Mouse (Mus musculus): Measurements from ENCODE around the gene Crybb3. TPM values are rescaled to one million over a fixed set of nuclear protein-coding genes. Genes with fewer than 3 reads are reported as not detected.
A peak's percentile ranks its signal among the peaks of the same experiment; 100 is the strongest.

Gene Crybb3
- polyA plus RNA-seq, 1 experiment = not detected

- 92% methylated on average over 2 of the region's 2 CpGs for WGBS
- Histone ChIP-seq H3K4me3 (ENCODE audit: insufficient read depth, low read depth, low read length) (no peak overlapping the region), H3K4me1 (ENCODE audit: control insufficient read depth, insufficient read depth, low read length) (peaks cover 13% of the 10 kb centered on the region), H3K27ac (ENCODE audit: insufficient read depth, low read depth, low read length) (no peak overlapping the region)
- TF ChIP-seq POLR2A (IDR thresholded peaks at IDR 0.05; ENCODE audit: insufficient read depth, low read depth, low read length) (no peak), CTCF (IDR thresholded peaks at IDR 0.05; ENCODE audit: insufficient read depth, low read depth, low read length) (no peak)
Measured at GRCm38 (mm10) chr5:113084309-113084708, 2.9 kb upstream of the Crybb3 start.

DNA sequence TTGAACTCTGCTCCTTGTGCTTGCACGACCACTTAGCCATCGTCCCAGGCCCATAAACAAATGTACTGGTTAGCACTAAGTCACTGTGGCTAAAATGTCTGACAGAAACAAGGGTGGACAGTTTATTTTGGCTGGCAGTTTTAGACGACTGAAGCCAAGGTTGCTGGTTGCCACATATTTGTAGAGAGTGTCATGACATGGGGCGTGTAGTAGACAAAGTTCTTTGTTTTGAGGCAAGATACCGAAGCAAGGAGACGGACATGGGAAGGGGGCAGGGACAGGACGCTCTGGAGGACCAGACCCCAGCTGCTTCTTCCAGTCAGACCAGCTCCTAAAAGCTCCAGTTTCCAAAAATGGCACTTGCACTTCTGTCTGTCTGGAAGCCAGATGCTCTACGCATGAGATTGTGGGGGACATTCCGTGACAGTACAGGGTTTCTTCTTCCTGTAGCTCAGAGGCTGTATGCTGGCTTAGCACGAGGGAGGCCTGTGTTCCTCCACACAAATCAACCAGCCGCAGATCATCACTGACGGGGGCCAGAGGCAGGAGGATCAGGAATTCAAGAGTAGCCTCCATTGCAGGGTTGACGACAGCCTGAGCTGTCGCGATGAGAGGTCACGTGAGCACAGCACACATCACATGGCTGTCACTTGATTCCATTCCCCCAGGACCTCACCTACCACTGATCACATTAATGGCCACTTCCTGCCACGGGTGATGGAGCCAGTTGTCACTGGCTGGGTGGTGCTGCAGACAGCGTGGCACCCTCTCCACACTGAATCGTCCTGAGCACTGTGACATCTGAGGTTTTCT lies 1.2 kb upstream of the Crybb3 start:
- WGBS = 62% methylated on average over 19 of the region's 19 CpGs
- TF ChIP-seq POLR2A (IDR thresholded peaks at IDR 0.05; ENCODE audit: insufficient read depth, low read depth, low read length) (no peak), CTCF (IDR thresholded peaks at IDR 0.05; ENCODE audit: insufficient read depth, low read depth, low read length) (no peak)
- Histone ChIP-seq H3K4me1 (ENCODE audit: control insufficient read depth, insufficient read depth, low read length) (peaks cover 13% of the 10 kb centered on the region), H3K4me3 (ENCODE audit: insufficient read depth, low read depth, low read length) (no peak overlapping the region), H3K27ac (ENCODE audit: insufficient read depth, low read depth, low read length) (no peak overlapping the region)

DNA sequence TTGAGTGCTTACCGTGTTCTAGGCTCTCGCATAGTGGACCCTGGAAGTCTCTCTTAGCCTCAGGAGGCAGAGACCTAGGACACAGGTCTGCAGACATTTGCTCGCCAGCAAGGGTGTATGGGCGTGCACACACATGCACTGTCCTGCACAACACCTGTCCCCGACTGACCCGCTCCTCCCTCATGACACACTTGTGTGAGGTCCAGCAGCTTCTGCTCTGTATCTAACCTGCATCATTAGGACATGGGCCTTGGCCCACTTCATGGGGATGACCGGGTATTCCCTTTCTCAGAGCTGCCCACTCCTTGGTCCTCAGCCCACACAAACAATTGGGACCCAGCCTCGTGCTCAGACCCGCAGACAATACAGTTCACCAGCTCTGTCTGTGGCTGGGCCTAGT lies 364 bp downstream of the Crybb3 start:
- H3K4me1 ChIP-seq (ENCODE audit: control insufficient read depth, insufficient read depth, low read length) = peaks cover 13% of the 10 kb centered on the region
- no peak overlapping the region for H3K27ac ChIP-seq (ENCODE audit: insufficient read depth, low read depth, low read length)
- no peak for TF ChIP-seq POLR2A (IDR thresholded peaks at IDR 0.05; ENCODE audit: insufficient read depth, low read depth, low read length)
- TF ChIP-seq CTCF (IDR thresholded peaks at IDR 0.05; ENCODE audit: insufficient read depth, low read depth, low read length) = no peak
- 92% methylated on average over 9 of the region's 9 CpGs for WGBS
- no peak overlapping the region for H3K4me3 ChIP-seq (ENCODE audit: insufficient read depth, low read depth, low read length)

GRCm38 (mm10) chr5:113079783-113080182 lies 1.6 kb downstream of the Crybb3 start:
- 20% methylated on average over 21 of the region's 21 CpGs for WGBS
- Histone ChIP-seq H3K4me3 (ENCODE audit: insufficient read depth, low read depth, low read length) (peak overlapping the region; percentile 17; the same call in 1 of the 2 replicates), H3K4me1 (ENCODE audit: control insufficient read depth, insufficient read depth, low read length) (peaks cover 13% of the 10 kb centered on the region), H3K27ac (ENCODE audit: insufficient read depth, low read depth, low read length) (no peak overlapping the region)
- TF ChIP-seq POLR2A (IDR thresholded peaks at IDR 0.05; ENCODE audit: insufficient read depth, low read depth, low read length) (no peak), CTCF (IDR thresholded peaks at IDR 0.05; ENCODE audit: insufficient read depth, low read depth, low read length) (peak; percentile 50; the same call in 1 of the 2 replicates)

DNA sequence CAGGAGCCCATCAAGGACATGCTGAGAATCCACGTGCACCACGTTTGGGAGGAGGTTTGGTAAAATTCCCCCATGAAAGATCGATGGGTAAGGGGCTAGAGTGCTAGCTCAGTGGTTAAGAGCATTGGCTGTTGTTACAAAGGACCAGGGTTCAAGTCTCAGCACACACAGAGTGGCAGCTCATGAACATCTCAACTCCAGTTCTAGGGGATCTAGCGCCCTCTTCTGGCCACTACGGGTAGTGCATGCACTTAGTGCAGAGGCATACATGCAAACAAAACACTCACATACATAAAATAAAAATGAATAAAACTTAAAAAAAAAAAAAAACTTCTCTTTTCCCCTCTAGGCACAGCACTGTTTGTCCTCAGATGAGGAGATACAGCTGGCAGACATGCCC lies 2.7 kb downstream of the Crybb3 start:
- TF ChIP-seq CTCF (IDR thresholded peaks at IDR 0.05; ENCODE audit: insufficient read depth, low read depth, low read length) (no peak), POLR2A (IDR thresholded peaks at IDR 0.05; ENCODE audit: insufficient read depth, low read depth, low read length) (no peak)
- no peak overlapping the region for H3K27ac ChIP-seq (ENCODE audit: insufficient read depth, low read depth, low read length)
- H3K4me1 ChIP-seq (ENCODE audit: control insufficient read depth, insufficient read depth, low read length) = peaks cover 13% of the 10 kb centered on the region
- WGBS = 67% methylated on average over 5 of the region's 5 CpGs
- no peak overlapping the region for H3K4me3 ChIP-seq (ENCODE audit: insufficient read depth, low read depth, low read length)

GRCm38 (mm10) chr5:113070017-113070416 lies 11.4 kb downstream of the Crybb3 start, which contains the start of gene Crybb2:
Gene Crybb2 (minus strand): TSS chr5:113070117.
- H3K4me3 ChIP-seq (ENCODE audit: insufficient read depth, low read depth, low read length) = no peak within 1 kb of the TSS
- no peak for TF ChIP-seq POLR2A (IDR thresholded peaks at IDR 0.05; ENCODE audit: insufficient read depth, low read depth, low read length)
- TF ChIP-seq CTCF (IDR thresholded peaks at IDR 0.05; ENCODE audit: insufficient read depth, low read depth, low read length) = no peak
- no peak within 1 kb of the TSS for H3K27ac ChIP-seq (ENCODE audit: insufficient read depth, low read depth, low read length)
- H3K4me1 ChIP-seq (ENCODE audit: control insufficient read depth, insufficient read depth, low read length) = no peaks in the 10 kb centered on the region

- no peak overlapping the region for H3K4me3 ChIP-seq (ENCODE audit: insufficient read depth, low read depth, low read length)
- peaks cover 18% of the 10 kb centered on the region for H3K4me1 ChIP-seq (ENCODE audit: control insufficient read depth, insufficient read depth, low read length)
- TF ChIP-seq CTCF (IDR thresholded peaks at IDR 0.05; ENCODE audit: insufficient read depth, low read depth, low read length) = peak; percentile 99
- no peak for TF ChIP-seq POLR2A (IDR thresholded peaks at IDR 0.05; ENCODE audit: insufficient read depth, low read depth, low read length)
- no peak overlapping the region for H3K27ac ChIP-seq (ENCODE audit: insufficient read depth, low read depth, low read length)
- WGBS = 7% methylated on average over 16 of the region's 16 CpGs
Measured at GRCm38 (mm10) chr5:113054308-113054707, 27.1 kb downstream of the Crybb3 start.

DNA sequence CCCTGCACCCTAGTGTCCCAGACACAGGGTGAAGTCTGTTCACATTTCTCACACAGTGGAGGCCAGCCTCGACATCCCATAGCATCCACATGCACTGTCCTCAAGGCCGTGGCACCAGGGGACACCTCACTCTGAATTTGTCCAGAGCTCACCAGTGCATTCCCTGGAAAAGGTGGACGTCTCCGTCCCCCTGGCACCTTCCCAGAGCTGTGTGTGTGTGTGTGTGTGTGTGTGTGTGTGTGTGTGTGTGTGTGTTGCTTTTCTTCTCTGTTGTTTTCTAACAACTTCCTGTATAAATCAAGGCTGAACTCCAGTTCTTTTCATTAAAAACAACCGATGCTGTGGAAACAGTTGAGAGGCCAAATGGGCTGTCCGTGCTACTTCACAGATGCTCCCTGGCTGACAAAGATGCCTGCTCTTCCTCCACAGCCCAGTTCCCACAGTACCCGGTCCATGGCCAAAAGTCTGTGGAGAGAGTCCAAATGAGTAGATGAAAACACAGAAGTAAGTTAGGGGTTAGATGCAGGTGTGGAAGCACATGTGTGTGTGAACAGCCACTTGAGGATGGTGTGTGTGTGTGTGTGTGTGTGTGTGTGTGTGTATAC lies 30.7 kb downstream of the Crybb3 start:
- Histone ChIP-seq H3K4me1 (ENCODE audit: control insufficient read depth, insufficient read depth, low read length) (peaks cover 24% of the 10 kb centered on the region), H3K4me3 (ENCODE audit: insufficient read depth, low read depth, low read length) (no peak overlapping the region), H3K27ac (ENCODE audit: insufficient read depth, low read depth, low read length) (peak overlapping the region; percentile 22)
- 28% methylated on average over 7 of the region's 7 CpGs for WGBS
- TF ChIP-seq CTCF (IDR thresholded peaks at IDR 0.05; ENCODE audit: insufficient read depth, low read depth, low read length) = no peak
- no peak for TF ChIP-seq POLR2A (IDR thresholded peaks at IDR 0.05; ENCODE audit: insufficient read depth, low read depth, low read length)

DNA sequence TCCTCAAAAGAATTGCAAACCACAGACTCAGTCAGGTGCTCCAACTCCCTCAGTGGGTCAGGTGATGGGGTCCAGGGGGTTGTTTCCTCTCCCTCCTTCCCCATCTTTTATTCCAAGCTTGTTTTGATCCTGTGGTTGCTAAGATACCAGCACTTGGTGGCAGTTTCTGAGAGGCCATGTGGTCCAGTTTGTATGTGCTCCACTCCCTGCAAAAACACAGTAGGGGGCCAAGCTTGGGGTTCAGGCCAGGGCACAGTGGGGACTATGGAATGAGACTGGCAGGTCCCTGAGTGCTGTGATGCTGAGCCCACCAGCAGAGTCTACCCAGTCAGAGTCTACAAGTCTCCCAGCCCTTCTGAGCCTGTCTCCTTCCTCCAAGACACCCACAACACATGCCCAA lies 31.5 kb downstream of the Crybb3 start:
- TF ChIP-seq POLR2A (IDR thresholded peaks at IDR 0.05; ENCODE audit: insufficient read depth, low read depth, low read length) (no peak), CTCF (IDR thresholded peaks at IDR 0.05; ENCODE audit: insufficient read depth, low read depth, low read length) (no peak)
- Histone ChIP-seq H3K4me1 (ENCODE audit: control insufficient read depth, insufficient read depth, low read length) (peaks cover 29% of the 10 kb centered on the region), H3K4me3 (ENCODE audit: insufficient read depth, low read depth, low read length) (no peak overlapping the region), H3K27ac (ENCODE audit: insufficient read depth, low read depth, low read length) (peak overlapping the region; percentile 22)

All from olfactory bulb, adult 2 months (tissue).